Mouse (Mus musculus): ENCODE results near the gene Entpd1. TPM values are rescaled to one million over a fixed set of nuclear protein-coding genes. Genes with fewer than 3 reads are reported as not detected.

Entpd1 gene
- 10 to 100 TPM; 22.1 to 26.4 TPM for total RNA-seq (2021)
- polyA plus RNA-seq (2012; rRNA removed): 13.0 and 18.6 TPM in 2 replicates
- long read RNA-seq, full-length matches to known transcripts: 8 of 10 reads
- long read RNA-seq, partial matches to known transcripts: 1 of 10 reads
- long read RNA-seq, other reads (novel, unspliced or antisense): 1 of 10 reads

- peak; percentile 94 to 97 for DNase-seq
- intact Hi-C loops (cut with DNase I): loop anchor here (1.0 to 5.0 kb wide), 2 partner anchors 50 to 110 kb away; no protein-coding TSS in a partner anchor
- Histone ChIP-seq H3K4me1 (ENCODE audit: control insufficient read depth, insufficient read depth, low read length) (no peaks in the 10 kb centered on the region), H3K79me2 (replicated peaks; ENCODE audit: control insufficient read depth, insufficient read depth, low read length) (no peaks in the 10 kb centered on the region), H3K27ac (peak within 1 kb of the TSS; percentile 78), H3K4me3 (peak within 1 kb of the TSS; percentile 91), H3K9ac (ENCODE audit: low read depth, low read length) (peak within 1 kb of the TSS; percentile 79), H3K36me3 (ENCODE audit: control insufficient read depth, insufficient read depth, low read length) (no peaks in the 10 kb centered on the region), H3K27me3 (ENCODE audit: control insufficient read depth, insufficient read depth, low read length) (no peaks in the 10 kb centered on the region)
- WGBS: 0% methylated on average over 45 of the region's 45 CpGs
- TF ChIP-seq POLR2A (IDR thresholded peaks at IDR 0.05; ENCODE audit: insufficient read depth, low read depth, low read length): peak; percentile 77
- TF ChIP-seq EP300 (IDR thresholded peaks at IDR 0.05; ENCODE audit: insufficient read depth, low read depth, low read length): peak; percentile 97
- peak; percentile 94 for TF ChIP-seq CTCF (IDR thresholded peaks at IDR 0.05)
These were observed at the start of gene Entpd1, which contains the start of gene Tctn3 for GRCm38 (mm10) chr19:40611830-40612506. Gene Entpd1 (plus strand): TSS chr19:40612366. Gene Tctn3 (minus strand): TSS chr19:40612233.

- Histone ChIP-seq H3K9ac (ENCODE audit: low read depth, low read length) (no peak overlapping the region), H3K27me3 (ENCODE audit: control insufficient read depth, insufficient read depth, low read length) (no peaks in the 10 kb centered on the region), H3K36me3 (ENCODE audit: control insufficient read depth, insufficient read depth, low read length) (no peaks in the 10 kb centered on the region), H3K4me1 (ENCODE audit: control insufficient read depth, insufficient read depth, low read length) (no peaks in the 10 kb centered on the region), H3K4me3 (no peak overlapping the region), H3K79me2 (replicated peaks; ENCODE audit: control insufficient read depth, insufficient read depth, low read length) (no peaks in the 10 kb centered on the region), H3K27ac (no peak overlapping the region)
- no peak for TF ChIP-seq EP300 (IDR thresholded peaks at IDR 0.05; ENCODE audit: insufficient read depth, low read depth, low read length)
- no peak for TF ChIP-seq CTCF (IDR thresholded peaks at IDR 0.05)
- TF ChIP-seq POLR2A (IDR thresholded peaks at IDR 0.05; ENCODE audit: insufficient read depth, low read depth, low read length): no peak
- intact Hi-C loops (cut with DNase I): no loop called here
- no peak for DNase-seq
- WGBS: 85% methylated on average over 10 of the region's 10 CpGs
These were observed 48.1 kb upstream of the Entpd1 start for GRCm38 (mm10) chr19:40563880-40564645.

GRCm38 (mm10) chr19:40567616-40568015 is 44.5 kb upstream of the Entpd1 start:
- intact Hi-C loops (cut with DNase I): no loop called here
- Histone ChIP-seq H3K4me1 (ENCODE audit: control insufficient read depth, insufficient read depth, low read length) (peaks cover 2% of the 10 kb centered on the region), H3K27ac (no peak overlapping the region), H3K9ac (ENCODE audit: low read depth, low read length) (no peak overlapping the region), H3K79me2 (replicated peaks; ENCODE audit: control insufficient read depth, insufficient read depth, low read length) (no peaks in the 10 kb centered on the region), H3K36me3 (ENCODE audit: control insufficient read depth, insufficient read depth, low read length) (no peaks in the 10 kb centered on the region), H3K4me3 (no peak overlapping the region), H3K27me3 (ENCODE audit: control insufficient read depth, insufficient read depth, low read length) (no peaks in the 10 kb centered on the region)
- WGBS: 68% methylated on average over 3 of the region's 3 CpGs
- TF ChIP-seq CTCF (IDR thresholded peaks at IDR 0.05): no peak
- TF ChIP-seq EP300 (IDR thresholded peaks at IDR 0.05; ENCODE audit: insufficient read depth, low read depth, low read length): no peak
- TF ChIP-seq POLR2A (IDR thresholded peaks at IDR 0.05; ENCODE audit: insufficient read depth, low read depth, low read length): no peak
- no peak for DNase-seq

- 62% methylated on average over 9 of the region's 9 CpGs for WGBS
- H3K9ac ChIP-seq (ENCODE audit: low read depth, low read length): no peak overlapping the region
- no peaks in the 10 kb centered on the region for H3K36me3 ChIP-seq (ENCODE audit: control insufficient read depth, insufficient read depth, low read length)
- peaks cover 2% of the 10 kb centered on the region for H3K4me1 ChIP-seq (ENCODE audit: control insufficient read depth, insufficient read depth, low read length)
- H3K79me2 ChIP-seq (replicated peaks; ENCODE audit: control insufficient read depth, insufficient read depth, low read length): no peaks in the 10 kb centered on the region
- no peaks in the 10 kb centered on the region for H3K27me3 ChIP-seq (ENCODE audit: control insufficient read depth, insufficient read depth, low read length)
- DNase-seq: peak; percentile 38 to 55
- no peak overlapping the region for H3K4me3 ChIP-seq
- no peak overlapping the region for H3K27ac ChIP-seq
- TF ChIP-seq EP300 (IDR thresholded peaks at IDR 0.05; ENCODE audit: insufficient read depth, low read depth, low read length) (0 out of 2 replicates have a peak, but pooled peaks have one; percentile 32), POLR2A (IDR thresholded peaks at IDR 0.05; ENCODE audit: insufficient read depth, low read depth, low read length) (no peak), CTCF (IDR thresholded peaks at IDR 0.05) (no peak)
- intact Hi-C loops (cut with DNase I): no loop called here
These were observed 41.4 kb upstream of the Entpd1 start for GRCm38 (mm10) chr19:40570726-40571125.

- no peak for TF ChIP-seq EP300 (IDR thresholded peaks at IDR 0.05; ENCODE audit: insufficient read depth, low read depth, low read length)
- TF ChIP-seq CTCF (IDR thresholded peaks at IDR 0.05): no peak
- no peak for TF ChIP-seq POLR2A (IDR thresholded peaks at IDR 0.05; ENCODE audit: insufficient read depth, low read depth, low read length)
- H3K36me3 ChIP-seq (ENCODE audit: control insufficient read depth, insufficient read depth, low read length): no peaks in the 10 kb centered on the region
- no peak overlapping the region for H3K4me3 ChIP-seq
- 80% methylated on average over 5 of the region's 5 CpGs for WGBS
- H3K27ac ChIP-seq: no peak overlapping the region
- H3K27me3 ChIP-seq (ENCODE audit: control insufficient read depth, insufficient read depth, low read length): no peaks in the 10 kb centered on the region
- intact Hi-C loops (cut with DNase I): no loop called here
- no peak for DNase-seq
- peaks cover 2% of the 10 kb centered on the region for H3K4me1 ChIP-seq (ENCODE audit: control insufficient read depth, insufficient read depth, low read length)
- no peaks in the 10 kb centered on the region for H3K79me2 ChIP-seq (replicated peaks; ENCODE audit: control insufficient read depth, insufficient read depth, low read length)
- H3K9ac ChIP-seq (ENCODE audit: low read depth, low read length): no peak overlapping the region
These were observed 36.7 kb upstream of the Entpd1 start for GRCm38 (mm10) chr19:40575438-40575837.
